Mouse (Mus musculus): ENCODE results near the gene Foxm1. TPM values are rescaled to one million over a fixed set of nuclear protein-coding genes. Genes with fewer than 3 reads are reported as not detected.
"Not testable (repeated sequence)": the region's sequence is repeated elsewhere in the genome, so short reads cannot be mapped to it uniquely, and the experiment has no call there.

Foxm1 gene
- total RNA-seq, 2 experiments from 2014 or later, result 1.2 to 1.6 TPM

GRCm38 (mm10) chr6:128376371-128377085 lies 13.8 kb downstream of the Foxm1 start:
- DNase-seq, result no peak

DNA sequence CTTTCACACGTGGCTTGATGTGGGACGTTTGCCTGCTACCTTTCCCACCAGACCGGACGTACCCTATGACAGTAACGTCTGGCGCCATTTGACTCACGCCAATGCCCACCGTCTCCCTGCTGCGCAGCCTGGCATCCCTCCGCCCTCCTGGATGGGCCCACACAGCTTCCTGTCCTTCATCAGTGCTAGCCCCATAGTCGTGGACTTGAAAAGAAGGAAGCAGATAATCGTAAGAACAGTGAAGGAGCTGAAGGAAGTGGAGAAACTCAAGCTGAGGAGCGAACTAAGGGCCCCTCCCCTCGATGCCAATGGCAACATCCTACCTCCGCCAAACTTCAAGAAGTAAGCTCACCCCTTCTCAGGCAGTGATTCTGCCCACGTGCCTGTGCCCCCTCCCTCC lies 16.9 kb downstream of the Foxm1 start:
- DNase-seq, result no peak

GRCm38 (mm10) chr6:128380594-128381167 lies 17.9 kb downstream of the Foxm1 start:
- not testable (repeated sequence) for DNase-seq

GRCm38 (mm10) chr6:128381254-128381653 lies 18.5 kb downstream of the Foxm1 start:
- DNase-seq, result no peak

DNA sequence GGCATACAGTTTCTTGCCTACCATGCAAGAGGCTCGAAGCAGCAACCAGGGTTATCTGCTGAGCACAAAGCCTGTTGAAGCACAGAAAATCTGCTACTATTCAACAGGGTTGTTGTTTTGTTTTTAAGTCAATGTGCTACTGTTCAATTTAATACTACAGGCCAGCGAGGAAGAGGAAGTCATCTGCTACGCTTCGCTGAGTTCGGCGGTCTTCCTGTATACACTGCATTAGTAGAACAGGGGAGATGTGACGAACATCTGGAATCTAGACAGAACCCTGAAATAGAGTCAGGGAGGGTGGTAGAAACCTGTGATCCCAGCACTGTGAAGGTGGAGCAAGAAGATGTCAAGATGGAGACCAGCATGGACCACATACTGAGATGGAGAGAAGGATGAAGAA lies 21.0 kb downstream of the Foxm1 start:
- DNase-seq, result no peak

- DNase-seq, result no peak
Measured at GRCm38 (mm10) chr6:128385026-128385425, 22.3 kb downstream of the Foxm1 start.

- no peak for DNase-seq
Measured at GRCm38 (mm10) chr6:128389185-128389584, 26.4 kb downstream of the Foxm1 start.

GRCm38 (mm10) chr6:128390683-128391082 lies 27.9 kb downstream of the Foxm1 start:
- DNase-seq, result no peak

GRCm38 (mm10) chr6:128397574-128398261 lies 35.0 kb downstream of the Foxm1 start:
- DNase-seq, result no peak

GRCm38 (mm10) chr6:128398996-128399395 lies 36.2 kb downstream of the Foxm1 start, which contains the start of gene Nrip2:
TSS of gene Nrip2 (plus strand) at chr6:128399296.
- no peak for DNase-seq

- no peak for DNase-seq
Measured at GRCm38 (mm10) chr6:128399421-128400185, 36.8 kb downstream of the Foxm1 start.

- no peak for DNase-seq
Measured at GRCm38 (mm10) chr6:128404708-128405107, 41.9 kb downstream of the Foxm1 start.

DNA sequence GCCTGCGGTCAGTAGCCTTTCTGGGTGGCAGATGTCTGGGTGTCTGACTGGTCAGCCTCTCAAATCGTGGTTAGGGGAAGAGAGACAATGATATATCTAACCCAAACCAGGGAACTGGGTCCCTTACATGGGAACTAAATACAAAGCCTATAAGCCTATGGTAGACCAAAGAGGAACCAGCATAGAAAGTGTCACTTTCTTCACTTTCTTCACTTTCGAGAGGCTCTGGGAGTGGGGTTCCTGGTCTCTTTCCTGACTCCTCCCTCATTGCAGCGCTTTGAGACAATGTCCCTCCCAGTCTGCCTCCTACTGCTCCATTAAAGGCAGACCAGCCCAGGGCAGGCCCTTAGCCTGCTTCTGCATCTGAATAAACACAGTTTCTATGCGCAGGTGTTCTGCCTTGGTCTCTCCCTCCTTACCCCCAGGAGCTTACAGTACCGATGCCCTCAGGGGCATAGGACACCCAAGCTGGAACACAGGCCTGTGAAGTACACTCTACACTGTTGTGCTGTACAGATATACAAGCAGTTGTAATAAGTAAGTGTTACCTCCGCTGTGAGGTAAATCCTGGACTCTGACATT lies 45.9 kb downstream of the Foxm1 start:
- DNase-seq, result no peak

GRCm38 (mm10) chr6:128410305-128410704 lies 47.5 kb downstream of the Foxm1 start:
- no peak for DNase-seq

DNA sequence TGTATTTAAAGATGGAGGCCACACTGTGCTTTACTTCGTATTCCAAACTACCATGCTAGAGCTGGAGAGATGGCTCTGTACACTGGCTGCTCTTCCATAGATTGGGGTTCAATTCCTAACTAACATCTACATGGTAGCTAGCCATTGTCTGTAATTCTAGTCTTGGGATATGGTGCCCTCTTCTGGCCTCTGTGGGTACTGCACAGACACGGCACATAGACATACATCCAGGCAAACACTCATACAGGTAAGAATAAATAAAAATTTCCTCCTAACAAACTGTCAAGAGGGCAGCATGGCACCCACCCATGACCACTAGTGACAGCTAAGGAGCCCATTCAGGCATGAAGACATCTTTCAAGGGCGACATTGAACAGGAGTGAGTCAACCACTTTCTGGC lies 48.3 kb downstream of the Foxm1 start:
- DNase-seq, result no peak

- DNase-seq, result no peak
Measured at GRCm38 (mm10) chr6:128416169-128416568, 53.4 kb downstream of the Foxm1 start.

DNA sequence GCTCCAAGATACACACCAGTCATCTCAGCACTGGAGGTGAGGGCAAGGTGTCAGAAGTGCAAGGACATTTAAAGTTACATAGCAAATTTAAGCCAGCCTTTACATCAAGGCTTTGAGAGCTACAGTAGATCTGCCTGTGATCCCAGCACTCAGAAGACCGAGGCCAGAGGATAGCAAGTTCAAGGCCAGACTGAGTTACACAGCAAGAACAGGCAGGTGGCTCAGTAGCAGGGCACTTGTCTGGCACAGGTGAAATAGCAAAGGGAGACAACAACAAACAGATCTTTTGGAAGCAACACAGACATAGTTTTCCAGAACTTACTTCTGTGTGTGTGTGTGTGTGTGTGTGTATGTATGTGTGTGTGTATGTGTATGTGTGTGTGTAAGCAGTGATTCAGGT lies 55.3 kb downstream of the Foxm1 start:
- no peak for DNase-seq

DNA sequence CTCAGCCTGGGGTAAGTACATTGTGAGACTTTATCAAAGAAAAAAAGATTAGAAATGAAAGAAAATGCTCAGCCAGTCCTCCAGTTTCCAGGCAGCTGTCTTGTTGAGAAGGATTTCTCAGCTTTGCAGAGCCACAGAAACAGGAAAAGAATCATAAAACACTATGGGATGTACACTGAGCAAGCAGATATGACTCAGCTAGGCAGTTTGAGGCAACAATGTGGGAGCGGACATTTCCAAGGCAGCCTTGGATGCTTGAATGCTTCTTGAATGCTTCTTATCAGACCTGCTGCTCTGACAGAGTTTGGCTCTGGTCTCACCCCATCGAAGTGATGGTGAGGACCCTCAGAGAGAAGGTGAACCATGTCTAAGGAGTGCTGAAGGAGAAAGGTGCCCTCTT lies 58.3 kb downstream of the Foxm1 start:
- no peak for DNase-seq

DNA sequence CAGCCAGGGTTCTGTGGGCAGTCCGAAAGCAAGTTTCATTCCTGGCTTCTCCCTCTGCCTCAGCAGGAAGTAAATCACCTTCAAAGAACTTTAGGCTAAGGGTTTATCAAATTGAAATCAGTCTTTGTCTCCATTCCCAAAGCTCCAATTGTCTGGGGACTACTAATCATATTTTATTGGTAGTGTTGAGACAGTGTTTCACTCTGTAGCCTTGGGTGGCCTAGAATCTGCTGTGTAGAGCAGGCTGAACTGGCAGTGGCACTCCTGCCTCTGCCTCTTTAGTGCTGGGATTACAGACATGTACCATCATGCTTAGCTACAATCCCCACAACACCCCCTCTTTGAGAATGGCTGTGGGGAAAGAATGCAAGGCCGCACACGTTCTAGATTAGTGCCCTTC lies 58.7 kb downstream of the Foxm1 start:
- no peak for DNase-seq

- no peak for DNase-seq
Measured at GRCm38 (mm10) chr6:128423496-128424268, 60.9 kb downstream of the Foxm1 start.

- DNase-seq, result peak; percentile 94
Measured at GRCm38 (mm10) chr6:128424269-128425019, 61.7 kb downstream of the Foxm1 start, which contains the start of gene Itfg2. TSS of gene Itfg2 (minus strand) at chr6:128424931.
